1 mouse cellular context compared by ENCODE assay signal in genomic region chr12:76474246-76474583, GRCm38 (mm10).
TF ChIP-seq lines count a peak whose summit lies in the region.

No protein-coding gene starts in this region.

TF ChIP-seq in MEL, 35 proteins besides CTCF, POLR2A, EP300 and RAD21 (continued from another document):
- TF ChIP-seq ETS1 (IDR thresholded peaks at IDR 0.05; ENCODE audit: low read depth, low read length) (peak; percentile 59; the same call in 1 of the 2 replicates), MXI1 (IDR thresholded peaks at IDR 0.05; ENCODE audit: low read depth, low read length) (0 out of 2 replicates have a peak, but pooled peaks have one; percentile 4), ZC3H11A (IDR thresholded peaks at IDR 0.05; ENCODE audit: low read depth, low read length) (no peak)
